Mouse (Mus musculus) liver, postnatal 0 days (tissue): ENCODE results near the gene Rere. TPM values are rescaled to one million over a fixed set of nuclear protein-coding genes. Genes with fewer than 3 reads are reported as not detected.
A peak's percentile ranks its signal among the peaks of the same experiment; 100 is the strongest.

Experiments
- ATAC-seq: fragments of 200-750 bp; cut with Nextera tagmentation; 2 replicates; pipeline ENCODE4 v1.8.0; 2017; ENCODE audit warnings: mild to moderate bottlenecking, moderate library complexity
- DNase-seq: peaks from one replicate; pipeline ENCODE4 v3.0.0-alpha.2; 2016
- H3K27ac ChIP-seq: fragments of 300-500 bp; sonication (generic); 2 replicates; pipeline ENCODE4 v1.5.1; 2014; ENCODE audit warnings: antibody characterized with exemption, moderate library complexity, mild to moderate bottlenecking, low read depth
- H3K27me3 ChIP-seq: fragments of 300-500 bp; sonication (generic); 2 replicates; pipeline ENCODE4 v1.6.1; 2014; ENCODE audit warnings: low read length, control low read depth, mixed read lengths; ENCODE audit not compliant: insufficient read depth
- H3K36me3 ChIP-seq: fragments of 300-500 bp; sonication (generic); replicated peaks from 2 replicates; pipeline ENCODE4 v1.6.1; 2014; ENCODE audit warnings: mild to moderate bottlenecking, control low read depth, low read length, moderate library complexity, mixed read lengths; ENCODE audit not compliant: insufficient read depth
- H3K4me1 ChIP-seq: fragments of 300-500 bp; sonication (generic); 2 replicates; pipeline ENCODE4 v1.6.1; 2014; ENCODE audit warnings: antibody characterized with exemption, mild to moderate bottlenecking, control low read depth; ENCODE audit not compliant: insufficient read depth
- H3K4me2 ChIP-seq: fragments of 300-500 bp; sonication (generic); 2 replicates; pipeline ENCODE4 v1.6.1; 2014; ENCODE audit warnings: low read depth, mild to moderate bottlenecking, low read length, moderate library complexity, mixed read lengths
- H3K4me3 ChIP-seq: fragments of 300-500 bp; sonication (generic); 2 replicates; pipeline ENCODE4 v1.5.1; 2014; ENCODE audit warnings: low read depth, low read length
- H3K9ac ChIP-seq: fragments of 300-500 bp; sonication (generic); replicated peaks from 2 replicates; pipeline ENCODE4 v1.6.1; 2014; ENCODE audit warnings: mild to moderate bottlenecking, moderate library complexity
- H3K9me3 ChIP-seq: fragments of 300-500 bp; sonication (generic); 2 replicates; pipeline ENCODE4 v1.6.1; 2016; ENCODE audit warnings: mild to moderate bottlenecking, control low read depth, low read length, mixed read lengths
- CTCF ChIP-seq: sonication (generic); IDR thresholded peaks from 2 replicates; pipeline ENCODE4 v1.5.1; 2016; ENCODE audit warnings: antibody characterized with exemption, low read depth
- EP300 ChIP-seq: IDR thresholded peaks from 2 replicates; pipeline ENCODE4 v1.6.1; 2016; ENCODE audit warnings: antibody characterized with exemption, low read depth, mild to moderate bottlenecking
- WGBS: fragments of 180-500 bp; shearing (Covaris S2); extraction: QIAGEN DNeasy Blood & Tissue Kit; methylation state at CpG from one replicate; pipeline ENCODE4 v1.1.7; 2014; ENCODE audit not compliant: insufficient replicate concordance; 5-methylcytosine and 5-hydroxymethylcytosine counted together
- polyA plus RNA-seq: library from polyadenylated mRNA; unstranded; fragments of >200 nt; fragmentation: Nextera tagmentation; extraction: Ambion mirVana; gene quantifications from 2 replicates; pipeline ENCODE4 v1.2.1, GENCODE M21; 2015

Rere gene
- polyA plus RNA-seq, 1 experiment from 2014 or later = 4.3 TPM

DNA sequence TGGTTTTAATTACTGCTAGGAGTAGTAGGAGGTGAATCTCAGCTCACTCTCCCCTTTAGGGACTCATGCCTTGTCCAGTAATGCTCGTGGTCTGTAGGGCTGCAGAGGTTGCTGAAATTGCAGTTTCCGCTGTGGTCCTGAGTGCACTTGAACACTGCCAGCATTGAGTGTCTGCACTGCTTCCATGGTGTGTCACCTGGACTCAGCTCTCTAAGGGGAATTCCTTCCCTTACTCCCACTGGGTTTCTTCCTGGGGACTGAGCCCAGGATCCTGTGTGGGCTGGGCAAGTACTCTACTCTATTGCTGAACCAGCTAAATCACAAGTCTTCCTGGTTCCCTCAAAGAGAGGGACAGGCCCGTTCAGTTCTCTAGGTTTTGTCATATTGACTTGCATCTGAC lies 166.1 kb downstream of the Rere start:
- TF ChIP-seq CTCF (no peak), EP300 (no peak)
- no peak overlapping the region for H3K4me2 ChIP-seq
- WGBS = 76% methylated on average over 3 of the region's 3 CpGs
- no peak for DNase-seq
- no peaks in the 10 kb centered on the region for H3K36me3 ChIP-seq
- H3K9me3 ChIP-seq = no peaks in the 10 kb centered on the region
- H3K9ac ChIP-seq = no peak overlapping the region
- peaks cover 15% of the 10 kb centered on the region; the same call in 1 of the 2 replicates for H3K4me1 ChIP-seq
- H3K4me3 ChIP-seq = no peak overlapping the region
- H3K27ac ChIP-seq = no peak overlapping the region
- no peak for ATAC-seq
- no peaks in the 10 kb centered on the region for H3K27me3 ChIP-seq

DNA sequence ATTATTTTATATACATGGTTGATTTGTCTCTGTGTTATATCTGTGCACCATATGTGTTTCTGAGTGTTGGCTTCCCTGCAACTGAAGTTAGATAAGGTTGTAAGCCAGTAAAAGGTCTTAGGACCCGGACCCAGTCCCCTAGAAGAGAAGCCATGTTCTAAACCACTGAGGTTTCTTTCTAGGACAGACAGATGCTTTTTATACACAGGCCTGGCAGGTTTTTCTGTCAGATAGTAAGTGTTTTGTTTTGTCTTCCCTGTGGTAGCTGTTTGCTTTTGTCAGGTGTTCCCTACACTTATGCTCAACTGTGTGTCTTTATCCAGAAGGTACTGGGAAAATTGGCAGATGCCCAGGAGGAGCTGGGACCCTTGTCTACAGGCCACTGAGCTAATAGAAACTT lies 167.0 kb downstream of the Rere start:
- Histone ChIP-seq H3K4me3 (no peak overlapping the region), H3K27me3 (no peaks in the 10 kb centered on the region), H3K27ac (no peak overlapping the region), H3K4me2 (no peak overlapping the region), H3K36me3 (no peaks in the 10 kb centered on the region), H3K9me3 (no peaks in the 10 kb centered on the region), H3K4me1 (peaks cover 19% of the 10 kb centered on the region; the same call in 1 of the 2 replicates), H3K9ac (no peak overlapping the region)
- peak; percentile 31; the same call in 1 of the 2 replicates for ATAC-seq
- 45% methylated on average over 1 of the region's 1 CpGs for WGBS
- TF ChIP-seq EP300 (no peak), CTCF (no peak)
- no peak for DNase-seq

DNA sequence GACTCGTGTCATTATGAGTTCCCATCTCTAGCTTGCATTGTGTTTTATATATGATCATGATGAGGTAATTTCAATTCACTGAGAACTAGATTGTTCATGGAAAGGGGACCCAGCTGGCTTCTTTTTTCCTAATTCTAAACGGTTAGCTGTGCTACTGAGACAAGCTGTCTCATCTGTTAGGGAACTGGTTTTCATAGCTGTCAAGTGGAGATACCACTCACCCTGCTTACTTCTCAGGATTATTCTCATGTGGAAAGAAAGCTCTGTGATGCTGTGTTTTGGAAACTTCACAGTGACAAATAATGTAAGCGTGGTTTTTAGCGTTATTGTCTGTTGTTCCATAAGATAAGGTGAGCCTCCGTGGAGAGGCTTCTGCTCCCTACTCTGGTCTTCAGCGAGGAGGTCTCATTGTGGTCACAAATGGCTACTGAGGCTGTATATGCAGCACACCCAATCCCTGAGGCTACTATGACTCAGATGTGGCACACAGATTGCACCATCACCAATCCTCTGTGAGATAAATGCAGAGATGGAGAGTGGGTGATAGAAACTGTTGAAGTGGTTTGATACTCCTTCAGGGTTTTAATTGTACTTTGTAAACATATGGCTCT lies 168.7 kb downstream of the Rere start:
- 52% methylated on average over 6 of the region's 6 CpGs for WGBS
- H3K9ac ChIP-seq = no peak overlapping the region
- TF ChIP-seq CTCF (no peak), EP300 (peak; percentile 28; the same call in 1 of the 2 replicates)
- H3K4me1 ChIP-seq = peaks cover 28% of the 10 kb centered on the region; the same call in 1 of the 2 replicates
- H3K4me3 ChIP-seq = no peak overlapping the region
- no peak overlapping the region for H3K27ac ChIP-seq
- ATAC-seq (no peak), DNase-seq (no peak)
- H3K27me3 ChIP-seq = no peaks in the 10 kb centered on the region
- H3K36me3 ChIP-seq = no peaks in the 10 kb centered on the region
- no peak overlapping the region for H3K4me2 ChIP-seq
- H3K9me3 ChIP-seq = no peaks in the 10 kb centered on the region

DNA sequence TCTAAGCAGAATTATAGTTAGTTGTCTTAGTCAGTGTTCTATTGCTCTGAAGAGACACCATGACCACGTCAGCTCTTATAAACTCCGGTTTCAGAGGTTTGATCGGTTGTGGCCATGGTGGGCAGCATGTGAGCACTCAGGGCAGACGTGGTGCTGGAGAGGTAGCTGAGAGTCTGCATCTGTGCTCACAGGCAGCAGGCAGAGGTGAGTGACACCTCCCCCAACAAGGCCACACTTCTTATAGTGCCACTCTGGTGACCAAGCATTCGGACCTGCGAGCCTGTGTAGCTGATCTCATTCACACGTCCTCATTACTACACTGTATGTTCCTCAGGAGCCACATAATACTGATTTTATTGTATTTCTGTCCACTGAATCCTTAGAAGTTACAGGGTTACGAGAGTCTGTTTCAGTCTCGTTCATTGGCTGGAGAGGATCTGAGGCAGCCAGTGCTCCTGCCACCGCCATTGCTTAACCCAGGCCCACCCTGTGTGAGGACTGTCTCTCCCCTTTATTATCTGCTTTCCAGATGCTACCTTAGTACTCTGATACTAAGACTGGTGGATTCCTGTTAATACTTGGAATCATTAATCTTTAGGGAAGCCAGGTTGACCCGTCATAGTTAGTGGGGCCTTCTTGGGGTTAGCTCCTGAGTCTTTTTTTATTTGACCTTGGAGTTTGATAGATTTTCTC lies 170.9 kb downstream of the Rere start:
- DNase-seq = no peak
- Histone ChIP-seq H3K9me3 (no peaks in the 10 kb centered on the region), H3K9ac (no peak overlapping the region), H3K4me3 (no peak overlapping the region), H3K36me3 (no peaks in the 10 kb centered on the region), H3K4me1 (peaks cover 28% of the 10 kb centered on the region), H3K4me2 (no peak overlapping the region), H3K27ac (0 out of 2 replicates have a peak overlapping the region, but pooled peaks have one; percentile 13), H3K27me3 (no peaks in the 10 kb centered on the region)
- 76% methylated on average over 11 of the region's 11 CpGs for WGBS
- TF ChIP-seq EP300 (no peak), CTCF (no peak)
- ATAC-seq = no peak

GRCm38 (mm10) chr4:150454571-150455306 lies 173.3 kb downstream of the Rere start:
- H3K27ac ChIP-seq = peak overlapping the region; percentile 80
- no peaks in the 10 kb centered on the region for H3K9me3 ChIP-seq
- WGBS = 49% methylated on average over 12 of the region's 12 CpGs
- TF ChIP-seq CTCF (no peak), EP300 (no peak)
- H3K27me3 ChIP-seq = no peaks in the 10 kb centered on the region
- ATAC-seq (peak; percentile 63), DNase-seq (no peak)
- no peak overlapping the region for H3K4me3 ChIP-seq
- peaks cover 38% of the 10 kb centered on the region for H3K4me1 ChIP-seq
- no peak overlapping the region; the same call in 1 of the 2 replicates for H3K9ac ChIP-seq
- H3K36me3 ChIP-seq = no peaks in the 10 kb centered on the region
- no peak overlapping the region for H3K4me2 ChIP-seq

GRCm38 (mm10) chr4:150455750-150456149 lies 174.3 kb downstream of the Rere start:
- peaks cover 38% of the 10 kb centered on the region for H3K4me1 ChIP-seq
- no peak overlapping the region for H3K4me3 ChIP-seq
- TF ChIP-seq CTCF (peak; percentile 20; the same call in 1 of the 2 replicates), EP300 (no peak)
- no peak overlapping the region for H3K4me2 ChIP-seq
- no peaks in the 10 kb centered on the region for H3K36me3 ChIP-seq
- DNase-seq (no peak), ATAC-seq (no peak)
- no peaks in the 10 kb centered on the region for H3K9me3 ChIP-seq
- no peak overlapping the region for H3K27ac ChIP-seq
- 88% methylated on average over 1 of the region's 1 CpGs for WGBS
- H3K27me3 ChIP-seq = no peaks in the 10 kb centered on the region
- no peak overlapping the region for H3K9ac ChIP-seq
